Mouse (Mus musculus) forebrain, embryonic 15.5 days (tissue): Measurements from ENCODE around the gene Ncbp3. TPM values are rescaled to one million over a fixed set of nuclear protein-coding genes. Genes with fewer than 3 reads are reported as not detected.

Source experiments
- ATAC-seq: fragments of 200-750 bp; cut with Nextera tagmentation; replicated peaks from 2 replicates; pipeline ENCODE4 v1.8.0; 2017; ENCODE audit warnings: mild to moderate bottlenecking, moderate TSS enrichment, moderate library complexity
- H3K27ac ChIP-seq: fragments of 300-500 bp; sonication (generic); replicated peaks from 2 replicates; pipeline ENCODE4 v1.5.1; 2015; ENCODE audit warnings: mild to moderate bottlenecking, inconsistent platforms
- H3K27me3 ChIP-seq: fragments of 300-500 bp; sonication (generic); 2 replicates; pipeline ENCODE4 v1.6.1; 2015; ENCODE audit warnings: inconsistent platforms
- H3K36me3 ChIP-seq: fragments of 300-500 bp; sonication (generic); 2 replicates; pipeline ENCODE4 v1.6.1; 2015; ENCODE audit warnings: mild to moderate bottlenecking, inconsistent platforms
- H3K4me1 ChIP-seq: fragments of 300-500 bp; sonication (generic); 2 replicates; pipeline ENCODE4 v1.6.1; 2015; ENCODE audit warnings: inconsistent platforms
- H3K4me2 ChIP-seq: fragments of 300-500 bp; sonication (generic); replicated peaks from 2 replicates; pipeline ENCODE4 v1.6.1; 2015; ENCODE audit warnings: mild to moderate bottlenecking, inconsistent platforms
- H3K4me3 ChIP-seq: fragments of 300-500 bp; sonication (generic); 2 replicates; pipeline ENCODE4 v1.5.1; 2015; ENCODE audit warnings: mild to moderate bottlenecking, inconsistent platforms
- H3K9ac ChIP-seq: fragments of 300-500 bp; sonication (generic); replicated peaks from 2 replicates; pipeline ENCODE4 v1.6.1; 2015; ENCODE audit warnings: mild to moderate bottlenecking, inconsistent platforms
- H3K9me3 ChIP-seq: fragments of 300-500 bp; sonication (generic); 2 replicates; pipeline ENCODE4 v1.6.1; 2016; ENCODE audit warnings: inconsistent platforms
- WGBS: fragments of 180-500 bp; shearing (Covaris S2); methylation state at CpG from one replicate; pipeline ENCODE4 v1.1.7; 2015; ENCODE audit warnings: mixed read lengths; 5-methylcytosine and 5-hydroxymethylcytosine counted together
- polyA plus RNA-seq: library from polyadenylated mRNA; unstranded; fragments of >200 nt; fragmentation: Nextera tagmentation; extraction: Ambion mirVana; gene quantifications from 2 replicates; pipeline ENCODE4 v1.2.1, GENCODE M21; 2015

Gene Ncbp3
- polyA plus RNA-seq, 1 experiment from 2014 or later, result 11.1 TPM

DNA sequence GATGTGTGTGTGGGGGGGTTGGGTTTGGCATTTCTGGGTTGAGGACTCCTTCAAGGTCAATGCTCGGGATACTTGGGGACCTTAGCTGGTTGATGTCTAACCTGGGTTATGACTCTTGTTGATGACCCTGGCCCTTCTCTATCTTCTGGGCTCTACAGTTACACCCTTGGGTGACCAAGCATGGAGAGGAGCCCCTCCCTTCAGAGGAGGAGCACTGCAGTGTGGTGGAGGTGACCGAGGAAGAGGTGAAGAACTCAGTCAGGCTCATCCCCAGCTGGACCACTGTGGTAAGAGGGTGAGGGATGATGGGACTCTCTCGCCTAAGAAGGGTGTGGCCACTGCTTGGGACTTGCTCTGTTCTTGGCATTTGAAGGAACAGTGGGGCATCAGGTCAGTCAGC lies 9.9 kb upstream of the Ncbp3 start:
- H3K4me2 ChIP-seq, result no peak overlapping the region
- H3K36me3 ChIP-seq, result no peaks in the 10 kb centered on the region
- no peak overlapping the region for H3K27ac ChIP-seq
- no peaks in the 10 kb centered on the region for H3K4me1 ChIP-seq
- H3K9ac ChIP-seq, result no peak overlapping the region
- no peaks in the 10 kb centered on the region for H3K27me3 ChIP-seq
- H3K9me3 ChIP-seq, result no peaks in the 10 kb centered on the region
- no peak overlapping the region for H3K4me3 ChIP-seq
- WGBS, result 88% methylated on average over 3 of the region's 3 CpGs
- no peak for ATAC-seq

GRCm38 (mm10) chr11:73039102-73039799 lies 8.3 kb upstream of the Ncbp3 start:
- H3K4me1 ChIP-seq, result no peaks in the 10 kb centered on the region
- H3K9me3 ChIP-seq, result no peaks in the 10 kb centered on the region
- H3K4me2 ChIP-seq, result no peak overlapping the region
- no peaks in the 10 kb centered on the region for H3K27me3 ChIP-seq
- WGBS, result 54% methylated on average over 9 of the region's 9 CpGs
- no peak overlapping the region for H3K9ac ChIP-seq
- H3K27ac ChIP-seq, result no peak overlapping the region
- H3K36me3 ChIP-seq, result no peaks in the 10 kb centered on the region
- peak; percentile 68; the same call in 1 of the 2 replicates for ATAC-seq
- H3K4me3 ChIP-seq, result no peak overlapping the region

DNA sequence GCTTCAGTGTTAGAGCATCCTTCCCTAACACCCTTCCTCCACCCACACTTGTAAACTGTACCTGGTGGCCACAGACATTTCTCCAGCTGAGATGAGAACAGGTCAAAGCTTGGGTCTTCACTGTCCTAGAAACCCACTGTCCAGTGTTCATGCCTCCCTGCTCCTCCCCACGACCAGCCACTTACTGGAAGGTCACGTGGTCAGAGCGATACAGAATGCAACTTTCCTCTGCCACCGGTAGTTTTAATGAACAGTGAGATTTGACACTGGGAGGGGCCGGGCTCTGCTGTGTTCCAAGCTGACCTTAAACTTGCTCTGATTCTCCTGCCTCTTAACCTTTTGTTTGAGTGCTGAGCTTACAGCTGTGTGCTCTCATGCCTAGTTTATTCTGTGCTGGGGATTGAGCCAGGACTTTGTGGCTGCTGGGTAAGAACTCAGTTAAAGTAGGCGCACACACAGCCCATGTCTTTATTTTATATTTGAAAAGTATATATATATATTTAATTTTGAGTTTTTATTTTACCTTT lies 3.3 kb upstream of the Ncbp3 start:
- Histone ChIP-seq H3K9me3 (no peaks in the 10 kb centered on the region), H3K27me3 (no peaks in the 10 kb centered on the region), H3K4me2 (no peak overlapping the region), H3K9ac (no peak overlapping the region), H3K4me1 (peaks cover 9% of the 10 kb centered on the region), H3K27ac (no peak overlapping the region), H3K4me3 (no peak overlapping the region), H3K36me3 (no peaks in the 10 kb centered on the region)
- ATAC-seq, result no peak
- 66% methylated on average over 6 of the region's 6 CpGs for WGBS

GRCm38 (mm10) chr11:73044789-73045188 lies 2.8 kb upstream of the Ncbp3 start:
- Histone ChIP-seq H3K27ac (no peak overlapping the region), H3K9me3 (no peaks in the 10 kb centered on the region), H3K9ac (no peak overlapping the region), H3K4me3 (no peak overlapping the region), H3K36me3 (no peaks in the 10 kb centered on the region), H3K27me3 (no peaks in the 10 kb centered on the region), H3K4me2 (no peak overlapping the region), H3K4me1 (peaks cover 13% of the 10 kb centered on the region)
- WGBS, result 75% methylated on average over 4 of the region's 4 CpGs
- no peak for ATAC-seq

DNA sequence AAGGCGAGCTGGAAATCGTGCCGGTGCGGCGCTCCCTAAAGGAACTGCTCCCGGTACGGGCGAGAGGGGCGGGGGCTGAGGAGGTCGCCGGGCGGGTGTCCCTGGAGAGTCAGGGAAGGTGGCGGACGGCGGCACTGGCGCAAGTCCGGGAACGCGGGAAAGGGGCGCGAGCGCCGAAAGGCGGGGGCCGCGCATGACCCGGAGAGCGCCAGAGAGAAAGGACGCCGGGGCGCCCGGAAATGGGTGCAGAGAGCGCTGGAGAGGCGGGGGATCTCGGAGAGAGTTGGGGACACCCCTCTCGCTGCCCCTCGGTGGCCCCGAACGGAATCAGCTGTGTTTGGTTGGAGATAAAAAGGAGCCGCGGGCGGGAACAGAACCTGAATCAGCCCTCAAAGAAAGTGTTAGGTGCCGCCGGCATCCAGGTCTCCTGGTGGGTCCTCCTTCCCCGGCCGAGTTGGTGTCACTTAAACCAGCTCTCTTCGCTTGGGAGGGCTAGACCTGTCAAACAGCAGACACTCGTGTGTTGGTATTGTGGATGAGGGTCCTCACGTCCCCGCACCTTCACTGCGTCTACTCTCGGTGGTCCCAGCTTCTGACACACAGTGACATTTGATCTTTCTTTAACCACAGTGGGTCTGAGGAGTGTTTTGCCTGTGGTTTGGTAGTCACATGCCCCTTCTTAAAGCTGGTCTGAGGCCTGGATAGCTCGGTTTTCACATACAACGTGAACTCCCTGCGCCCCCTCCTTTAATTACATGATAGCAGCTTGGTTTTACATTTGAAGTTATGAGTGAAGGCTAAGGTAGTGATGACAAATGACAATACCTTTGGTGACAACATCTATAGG lies 670 bp downstream of the Ncbp3 start:
- peaks cover 22% of the 10 kb centered on the region for H3K36me3 ChIP-seq

DNA sequence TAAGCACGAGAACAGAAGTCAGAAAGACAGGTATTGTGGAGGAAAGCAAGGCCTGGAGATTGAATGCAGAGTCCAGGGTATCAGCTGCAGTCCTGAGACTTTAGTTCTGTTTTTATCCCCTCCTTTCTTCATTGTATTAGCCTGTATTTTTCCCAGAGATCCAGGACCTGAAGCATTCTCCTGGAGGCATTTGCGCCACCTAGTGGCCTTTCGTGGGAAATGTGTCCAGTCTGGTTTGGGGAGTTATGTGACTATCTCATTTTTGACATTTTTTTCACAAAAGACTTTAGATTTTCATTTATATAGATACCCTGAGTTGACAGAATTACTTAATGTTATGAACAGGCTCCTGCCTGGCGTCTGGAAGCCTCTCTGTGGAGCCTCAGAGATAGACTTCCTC lies 1.8 kb downstream of the Ncbp3 start:
- no peaks in the 10 kb centered on the region for H3K27me3 ChIP-seq
- peak overlapping the region; percentile 65 for H3K4me2 ChIP-seq
- H3K36me3 ChIP-seq, result peaks cover 32% of the 10 kb centered on the region
- no peaks in the 10 kb centered on the region for H3K9me3 ChIP-seq
- peak overlapping the region; percentile 75 for H3K4me3 ChIP-seq
- 1% methylated on average over 4 of the region's 4 CpGs for WGBS
- ATAC-seq, result no peak
- 0 out of 2 replicates have a peak overlapping the region, but pooled peaks have one; percentile 28 for H3K27ac ChIP-seq
- peaks cover 15% of the 10 kb centered on the region for H3K4me1 ChIP-seq
- H3K9ac ChIP-seq, result 0 out of 2 replicates have a peak overlapping the region, but pooled peaks have one; percentile 87

More for the DNA sequence above, 670 bp downstream of the Ncbp3 start:
- Histone ChIP-seq H3K27ac (peak overlapping the region; percentile 86), H3K9ac (peak overlapping the region; percentile 87), H3K4me3 (peak overlapping the region; percentile 75), H3K27me3 (no peaks in the 10 kb centered on the region), H3K9me3 (no peaks in the 10 kb centered on the region), H3K4me1 (peaks cover 15% of the 10 kb centered on the region), H3K4me2 (peak overlapping the region; percentile 65)
- ATAC-seq, result peak; percentile 74
- WGBS, result 2% methylated on average over 55 of the region's 55 CpGs

- peaks cover 15% of the 10 kb centered on the region for H3K4me1 ChIP-seq
- H3K9me3 ChIP-seq, result no peaks in the 10 kb centered on the region
- H3K9ac ChIP-seq, result no peak overlapping the region
- H3K4me2 ChIP-seq, result no peak overlapping the region
- H3K27ac ChIP-seq, result no peak overlapping the region
- 100% methylated on average over 1 of the region's 1 CpGs for WGBS
- no peak overlapping the region for H3K4me3 ChIP-seq
- peaks cover 57% of the 10 kb centered on the region for H3K36me3 ChIP-seq
- no peak for ATAC-seq
- no peaks in the 10 kb centered on the region for H3K27me3 ChIP-seq
These were observed 5.2 kb downstream of the Ncbp3 start for GRCm38 (mm10) chr11:73052795-73053194.

DNA sequence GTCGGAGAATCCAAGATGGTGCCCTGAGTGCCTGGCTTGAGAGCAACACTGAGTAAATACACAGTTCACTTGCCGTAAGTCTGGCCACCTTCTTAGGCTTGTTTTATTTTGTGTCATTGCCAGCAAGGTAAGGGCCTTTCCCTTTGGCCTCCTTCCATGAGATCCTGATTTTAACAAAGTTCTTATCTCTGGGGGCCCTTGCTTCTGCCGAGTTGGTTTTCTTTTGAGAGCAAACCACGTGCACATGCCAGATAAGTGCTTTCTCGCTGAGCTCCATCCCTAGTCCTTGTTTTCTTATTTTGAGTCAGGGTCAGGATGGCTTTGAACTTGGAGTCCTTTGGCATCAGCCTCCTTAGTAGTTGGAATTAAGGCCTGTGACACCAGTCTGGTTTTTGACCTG lies 10.1 kb downstream of the Ncbp3 start:
- no peaks in the 10 kb centered on the region for H3K27me3 ChIP-seq
- 95% methylated on average over 5 of the region's 5 CpGs for WGBS
- ATAC-seq, result no peak
- H3K4me2 ChIP-seq, result no peak overlapping the region
- H3K4me1 ChIP-seq, result no peaks in the 10 kb centered on the region
- no peak overlapping the region for H3K4me3 ChIP-seq
- no peak overlapping the region for H3K9ac ChIP-seq
- H3K27ac ChIP-seq, result no peak overlapping the region
- H3K36me3 ChIP-seq, result peaks cover 52% of the 10 kb centered on the region
- H3K9me3 ChIP-seq, result no peaks in the 10 kb centered on the region

DNA sequence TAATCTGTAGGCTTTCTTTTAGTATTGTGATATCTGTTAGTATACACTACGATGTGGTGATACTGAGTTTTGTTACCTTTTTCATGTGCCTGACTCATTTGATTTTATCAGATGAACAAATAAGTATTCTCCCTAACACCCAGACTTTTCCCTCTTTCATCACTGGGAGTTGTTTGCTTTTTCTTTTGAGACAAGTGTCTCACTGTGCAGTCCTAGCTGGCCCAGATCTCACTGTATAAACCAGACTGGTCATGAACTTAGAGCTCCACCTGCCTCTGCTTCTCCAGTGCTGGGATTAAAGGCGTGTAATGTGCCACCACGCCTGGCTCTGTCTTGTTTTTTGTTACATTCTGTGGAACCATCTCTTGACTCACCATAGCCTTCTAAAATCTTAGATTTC lies 12.0 kb downstream of the Ncbp3 start:
- no peaks in the 10 kb centered on the region for H3K9me3 ChIP-seq
- ATAC-seq, result no peak
- H3K27ac ChIP-seq, result no peak overlapping the region
- no peak overlapping the region for H3K4me2 ChIP-seq
- peaks cover 37% of the 10 kb centered on the region for H3K36me3 ChIP-seq
- H3K4me3 ChIP-seq, result no peak overlapping the region
- H3K27me3 ChIP-seq, result no peaks in the 10 kb centered on the region
- no peaks in the 10 kb centered on the region for H3K4me1 ChIP-seq
- H3K9ac ChIP-seq, result no peak overlapping the region
- WGBS, result 91% methylated on average over 3 of the region's 3 CpGs

GRCm38 (mm10) chr11:73061413-73061812 lies 13.8 kb downstream of the Ncbp3 start:
- Histone ChIP-seq H3K9me3 (no peaks in the 10 kb centered on the region), H3K9ac (no peak overlapping the region), H3K27ac (no peak overlapping the region), H3K36me3 (peaks cover 34% of the 10 kb centered on the region), H3K4me1 (no peaks in the 10 kb centered on the region), H3K27me3 (no peaks in the 10 kb centered on the region), H3K4me3 (no peak overlapping the region), H3K4me2 (no peak overlapping the region)
- ATAC-seq, result no peak
- 96% methylated on average over 3 of the region's 3 CpGs for WGBS

DNA sequence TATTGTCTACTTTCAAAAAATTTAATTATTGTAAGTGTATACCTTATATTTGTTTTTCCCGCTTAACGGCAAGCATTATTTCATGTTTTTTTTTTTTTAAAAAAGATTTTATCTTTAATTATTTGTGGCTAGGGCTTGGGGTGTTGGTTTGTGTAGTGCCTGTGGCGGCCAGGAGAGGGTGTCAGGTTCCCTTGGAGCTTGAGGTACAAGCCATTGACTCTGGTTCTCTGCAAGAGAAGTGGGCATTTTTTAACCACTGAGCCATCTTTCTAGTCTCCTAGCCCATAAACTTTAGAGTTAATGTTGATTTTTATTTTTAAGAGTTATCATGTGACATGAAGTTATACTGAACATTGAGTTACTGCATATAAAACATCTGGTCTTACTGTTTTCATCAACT lies 24.3 kb downstream of the Ncbp3 start:
- no peak for ATAC-seq
- Histone ChIP-seq H3K9ac (no peak overlapping the region), H3K4me2 (no peak overlapping the region), H3K9me3 (no peaks in the 10 kb centered on the region), H3K27me3 (no peaks in the 10 kb centered on the region), H3K4me3 (no peak overlapping the region), H3K4me1 (no peaks in the 10 kb centered on the region), H3K36me3 (peaks cover 80% of the 10 kb centered on the region), H3K27ac (no peak overlapping the region)
- WGBS, result 87% methylated on average over 3 of the region's 3 CpGs

GRCm38 (mm10) chr11:73076295-73076694 lies 28.7 kb downstream of the Ncbp3 start:
- 81% methylated on average over 4 of the region's 4 CpGs for WGBS
- ATAC-seq, result no peak
- H3K4me1 ChIP-seq, result no peaks in the 10 kb centered on the region
- no peak overlapping the region for H3K4me2 ChIP-seq
- peaks cover 76% of the 10 kb centered on the region for H3K36me3 ChIP-seq
- H3K9me3 ChIP-seq, result no peaks in the 10 kb centered on the region
- no peak overlapping the region for H3K27ac ChIP-seq
- no peak overlapping the region for H3K9ac ChIP-seq
- no peaks in the 10 kb centered on the region for H3K27me3 ChIP-seq
- no peak overlapping the region for H3K4me3 ChIP-seq
